Mouse (Mus musculus) cerebellum, adult 11-12 months (tissue): ENCODE data around the gene Cdh3.

Experiments
- DNase-seq: peaks from one replicate; pipeline ENCODE4 v3.0.0; 2022

Gene Cdh3

DNA sequence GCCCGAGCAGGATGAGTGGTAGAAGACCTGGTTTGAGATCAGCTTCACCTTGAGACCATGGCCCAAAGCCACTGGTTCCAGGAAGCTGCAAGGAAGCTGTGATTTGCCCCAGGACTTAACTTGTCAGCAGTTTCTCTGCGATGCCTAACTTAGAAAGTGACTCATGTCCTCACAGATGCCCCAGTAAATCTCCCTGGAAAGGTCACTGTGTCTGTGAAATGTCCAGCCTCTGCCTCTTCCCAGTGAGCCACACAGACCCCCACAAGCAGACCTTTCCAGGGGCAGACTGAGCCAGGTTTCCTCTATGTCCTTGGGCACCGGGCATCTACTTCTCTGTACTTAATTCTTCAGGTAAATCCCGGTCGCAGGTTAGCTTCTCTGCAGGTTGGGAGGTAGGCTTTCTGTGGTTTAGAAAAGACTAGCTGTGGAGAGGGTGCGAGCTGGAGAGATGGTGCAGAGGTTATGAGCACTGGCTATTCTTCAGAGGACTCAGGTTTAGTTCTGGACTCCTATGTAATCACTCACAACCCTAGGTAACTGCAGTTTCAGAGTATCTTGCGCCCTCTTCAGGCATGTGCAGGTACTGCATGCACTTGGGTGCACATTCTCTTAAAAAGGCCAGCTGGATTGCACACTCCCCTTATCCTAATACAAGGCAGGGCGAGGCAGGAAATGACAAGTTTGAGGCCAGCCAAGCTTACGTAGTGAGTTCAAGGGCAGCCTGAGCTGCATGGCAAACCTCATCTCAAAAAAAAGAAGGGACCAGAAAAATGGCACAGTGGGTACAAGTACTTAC, 16.7 kb downstream of the Cdh3 start:
- DNase-seq = no peak

DNA sequence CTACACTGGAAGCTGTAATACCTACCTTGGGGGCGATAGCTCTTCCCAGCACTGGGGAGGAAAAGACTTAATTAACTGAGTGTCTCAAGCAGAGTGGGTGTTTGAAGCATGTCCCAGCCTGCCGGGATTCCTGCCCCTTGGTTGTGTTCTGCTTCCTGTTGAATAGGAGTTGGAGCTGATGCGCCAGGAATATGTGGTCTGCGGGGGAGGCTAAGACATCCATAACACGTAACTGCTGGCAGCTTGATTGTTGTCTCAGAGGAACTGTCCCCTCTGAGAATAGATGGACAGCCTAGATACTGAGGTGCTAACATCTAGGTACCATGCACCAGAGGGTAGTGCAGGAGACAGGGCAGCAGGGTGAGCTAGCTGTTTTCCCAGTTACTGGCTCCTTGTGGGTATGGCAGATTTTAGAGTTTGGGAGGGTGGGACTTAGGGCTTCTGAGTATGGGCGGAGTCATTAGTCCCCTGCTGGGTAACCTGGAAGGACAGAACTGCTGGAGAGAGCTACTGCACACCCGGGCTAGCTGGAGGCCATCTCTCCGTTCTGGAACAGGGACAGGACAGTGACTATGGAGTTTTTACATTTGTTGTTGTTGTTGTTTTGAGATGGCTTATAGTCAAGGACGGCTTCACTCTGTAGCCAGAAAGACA, 18.0 kb downstream of the Cdh3 start:
- DNase-seq = no peak

- DNase-seq = no peak
These were observed 19.3 kb downstream of the Cdh3 start for GRCm38 (mm10) chr8:106529885-106530482.

DNA sequence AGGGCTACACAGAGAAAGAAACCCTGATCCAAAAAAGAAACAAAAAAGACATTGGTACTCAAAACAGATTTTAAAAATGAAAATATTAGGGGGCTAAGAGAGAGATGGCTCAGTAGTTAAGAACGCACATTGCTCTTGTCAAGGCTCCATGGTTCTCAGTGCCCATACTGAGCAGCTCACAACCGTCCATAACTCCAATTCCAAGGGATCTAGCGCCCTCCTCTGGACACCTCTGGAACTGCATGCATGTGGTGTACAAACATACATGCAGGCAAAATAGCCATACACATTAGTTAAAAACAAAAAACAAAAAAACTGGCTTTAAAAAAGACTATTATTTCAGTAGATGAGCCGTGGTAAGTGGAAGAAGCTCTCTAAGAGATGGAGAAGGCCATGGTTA, 19.9 kb downstream of the Cdh3 start:
- no peak for DNase-seq

GRCm38 (mm10) chr8:106533709-106534108, 23.0 kb downstream of the Cdh3 start:
- DNase-seq = no peak

DNA sequence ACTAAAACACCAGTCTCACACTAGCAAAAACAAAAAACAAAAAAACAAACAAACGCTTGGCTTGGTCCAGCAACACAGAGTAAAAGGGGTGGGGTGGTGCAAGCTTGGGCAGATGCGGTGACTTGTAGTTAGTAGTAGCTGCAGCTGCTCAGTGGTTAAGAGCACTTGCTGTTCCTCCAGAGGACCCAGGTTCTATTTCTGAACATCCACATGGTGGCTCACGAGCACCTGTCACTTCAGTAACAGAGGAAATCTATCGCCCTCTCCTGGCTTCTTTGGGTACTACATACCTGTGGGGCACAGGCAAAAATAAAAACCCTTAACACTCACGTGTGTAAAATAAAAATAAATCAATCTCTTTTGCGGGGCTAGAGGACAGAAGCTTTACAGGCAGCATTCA, 23.8 kb downstream of the Cdh3 start:
- DNase-seq = no peak

DNA sequence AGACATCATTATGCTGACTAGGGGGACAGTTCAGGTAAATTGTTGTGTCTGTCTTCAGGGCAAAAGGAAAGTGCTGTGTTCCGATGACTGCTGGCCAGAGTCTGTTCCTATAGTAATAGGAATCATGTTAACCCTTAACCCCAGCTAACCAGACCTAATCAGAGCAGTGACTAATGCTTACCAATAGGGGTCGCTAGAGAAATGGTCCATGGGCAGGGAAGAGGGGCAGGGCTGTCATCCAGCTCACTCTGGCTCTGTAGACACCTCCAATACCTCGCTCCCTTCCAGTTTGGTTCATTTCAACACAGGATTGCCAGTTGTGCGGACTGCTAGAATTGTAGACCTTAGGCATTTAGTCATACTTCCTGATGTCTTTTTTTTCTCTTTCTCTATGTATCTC, 24.8 kb downstream of the Cdh3 start:
- no peak for DNase-seq

DNA sequence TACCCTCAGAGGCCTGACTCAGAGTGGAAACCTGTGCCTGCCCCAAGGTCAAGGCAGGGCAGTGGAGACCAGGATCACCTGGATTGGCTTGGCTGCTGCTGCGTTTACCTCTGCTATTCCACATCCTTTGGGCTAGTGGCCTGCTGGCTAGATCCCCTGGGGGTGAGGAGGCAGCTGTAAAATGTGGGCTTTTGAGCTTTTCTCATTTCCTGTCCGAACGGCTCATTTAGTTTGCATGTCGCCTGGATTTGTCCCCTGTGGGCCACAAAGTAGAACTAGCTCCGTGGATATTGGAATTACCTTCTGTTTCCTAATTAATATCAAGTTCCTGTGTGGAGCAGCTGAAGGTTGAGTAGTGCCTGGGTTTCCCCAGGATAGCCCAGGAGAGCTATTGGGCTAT, 28.5 kb downstream of the Cdh3 start:
- DNase-seq = no peak

DNA sequence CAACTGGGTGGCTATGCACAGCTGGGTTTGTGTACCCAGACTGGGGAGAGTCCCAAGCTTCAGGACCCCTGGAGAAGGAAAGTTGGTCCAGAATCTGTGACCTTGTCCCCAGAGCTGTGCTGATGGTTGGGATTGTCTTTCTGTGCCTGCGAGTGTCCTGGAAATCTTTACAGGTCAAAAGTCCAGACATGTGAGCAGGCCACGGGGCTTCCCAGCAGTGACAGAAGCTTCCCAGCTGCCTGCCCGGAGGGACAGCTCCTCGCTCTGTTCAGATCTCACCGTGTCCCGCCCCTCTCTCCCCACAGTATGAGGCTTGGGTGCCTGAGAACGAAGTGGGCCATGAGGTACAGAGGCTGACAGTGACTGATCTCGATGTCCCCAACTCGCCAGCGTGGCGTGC, 30.3 kb downstream of the Cdh3 start:
- no peak for DNase-seq

DNA sequence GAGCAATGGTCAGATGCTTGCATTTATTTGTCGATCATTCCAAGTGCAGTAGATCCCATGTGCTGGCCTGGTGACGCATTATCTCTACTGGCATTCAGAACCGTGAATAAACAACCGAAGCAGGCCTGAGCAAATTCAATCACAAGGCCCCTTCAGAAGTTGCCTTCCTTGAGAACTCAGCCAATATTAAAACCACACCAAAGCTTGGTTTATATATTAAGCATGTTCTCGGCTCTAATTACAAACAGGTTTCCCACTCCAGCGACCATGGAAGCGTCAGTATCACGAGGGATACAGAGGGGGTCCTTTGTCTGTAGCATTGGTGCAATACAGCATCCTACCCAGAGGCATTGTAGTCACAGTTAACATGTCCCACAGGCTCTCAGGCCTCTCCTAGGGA, 32.4 kb downstream of the Cdh3 start:
- no peak for DNase-seq

DNA sequence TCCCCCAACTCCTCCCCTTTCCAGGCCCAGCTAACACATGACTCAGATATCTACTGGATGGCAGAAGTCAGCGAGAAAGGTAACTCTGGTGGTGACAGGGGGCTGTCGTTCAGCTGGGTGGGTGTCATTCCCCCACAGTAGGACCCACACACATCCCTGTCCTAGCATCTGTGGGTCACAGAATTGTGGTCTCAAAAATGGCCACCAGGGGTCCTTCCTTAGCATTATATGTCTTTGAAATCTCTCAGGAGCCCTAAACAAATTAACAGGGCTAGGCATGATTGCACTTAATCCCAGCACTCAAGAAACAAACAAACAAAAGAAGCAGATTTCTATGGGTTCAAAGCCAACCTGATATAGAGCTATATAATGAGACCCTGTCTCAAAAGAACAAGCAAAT, 34.5 kb downstream of the Cdh3 start:
- DNase-seq = no peak

GRCm38 (mm10) chr8:106546746-106547145, 36.1 kb downstream of the Cdh3 start:
- DNase-seq = no peak

- no peak for DNase-seq
These were observed 37.8 kb downstream of the Cdh3 start for GRCm38 (mm10) chr8:106548366-106548936.

GRCm38 (mm10) chr8:106550906-106551305, 40.2 kb downstream of the Cdh3 start:
- DNase-seq = no peak

GRCm38 (mm10) chr8:106554011-106554410, 43.3 kb downstream of the Cdh3 start:
- DNase-seq = no peak

DNA sequence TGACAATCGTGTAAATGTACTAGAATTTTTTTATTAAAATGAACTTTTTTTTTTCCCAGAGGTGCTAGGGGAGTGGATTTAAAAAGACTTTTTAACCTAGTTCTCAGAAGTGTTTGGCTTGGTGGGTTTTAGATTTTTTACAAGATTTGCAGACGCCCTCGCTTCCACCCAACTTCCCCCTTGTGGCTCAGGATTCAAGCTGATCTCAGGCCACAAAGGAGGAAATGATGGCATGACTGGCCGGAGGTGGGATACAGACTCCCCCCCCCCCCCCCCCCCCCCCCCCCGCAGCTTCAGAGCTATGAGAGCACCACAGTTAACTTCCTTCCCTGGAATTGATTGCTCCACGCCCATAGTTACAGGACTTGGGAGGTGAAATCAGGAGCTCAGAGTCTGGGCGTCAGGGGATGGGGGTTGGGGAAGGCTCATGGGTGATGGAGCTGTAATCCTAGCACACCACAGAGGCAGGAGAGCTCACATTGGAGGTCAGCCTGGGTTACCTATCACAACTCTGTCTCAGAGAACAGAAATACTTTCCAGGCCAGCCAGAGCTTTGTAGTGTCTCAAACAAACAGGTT, 45.5 kb downstream of the Cdh3 start:
- no peak for DNase-seq

GRCm38 (mm10) chr8:106559844-106560243, 49.2 kb downstream of the Cdh3 start:
- no peak for DNase-seq

DNA sequence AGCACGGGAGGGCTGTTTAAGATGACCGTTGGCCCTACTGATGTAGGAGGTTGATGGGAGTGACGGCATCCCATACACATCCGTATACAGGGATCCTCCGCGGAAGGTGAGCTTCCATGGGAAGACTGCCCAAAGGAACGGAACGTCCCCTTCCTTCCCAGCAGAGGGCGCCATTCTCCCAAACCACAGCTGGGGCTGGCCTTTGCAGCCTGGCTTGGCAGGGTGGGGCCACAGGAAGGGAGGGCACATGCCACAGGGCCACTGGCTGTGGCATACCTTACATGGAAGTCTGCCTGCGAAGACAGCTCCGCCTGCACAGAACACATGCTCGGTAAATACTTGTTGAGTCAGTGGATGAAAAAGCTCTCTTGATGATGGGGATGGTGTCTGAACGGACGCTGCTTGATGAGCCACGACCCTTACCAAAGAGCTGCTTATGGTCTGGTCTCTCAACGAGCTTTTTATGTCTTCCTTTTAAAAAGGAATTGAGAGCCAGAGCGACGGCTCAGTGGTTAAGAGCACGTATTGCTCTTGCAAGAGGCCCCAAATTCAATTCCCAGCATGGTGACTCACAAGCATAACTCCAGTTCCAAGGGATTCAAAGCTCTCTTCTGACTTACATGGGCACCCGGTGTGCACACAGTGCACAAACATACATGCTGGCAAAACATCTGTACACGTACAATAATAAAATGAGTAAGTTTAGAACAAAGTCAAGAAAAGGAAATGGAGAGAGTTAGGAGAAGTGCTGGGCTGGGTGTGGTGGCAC, 50.6 kb downstream of the Cdh3 start:
- DNase-seq = peak; percentile 9

GRCm38 (mm10) chr8:106563691-106564182, 53.0 kb downstream of the Cdh3 start:
- no peak for DNase-seq

GRCm38 (mm10) chr8:106569006-106569405, 58.3 kb downstream of the Cdh3 start:
- DNase-seq = no peak

DNA sequence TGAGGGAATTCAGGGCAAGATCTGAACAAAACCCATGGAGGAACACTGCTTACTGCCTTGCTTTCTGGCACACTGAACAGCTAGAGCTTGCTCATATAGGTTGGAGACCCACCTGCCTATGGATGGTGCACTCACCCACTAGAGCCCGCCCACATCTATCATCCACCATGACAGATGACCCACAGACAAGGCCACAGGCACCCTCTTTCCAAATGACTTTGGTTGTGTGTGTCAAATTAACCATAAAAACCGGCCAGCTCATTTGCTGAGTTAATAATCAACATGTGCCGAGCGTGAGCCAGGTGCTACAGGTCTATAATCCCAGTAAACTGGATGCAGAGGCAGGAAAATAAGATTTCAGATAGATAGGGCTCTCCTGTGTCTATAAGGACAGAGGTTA, 59.7 kb downstream of the Cdh3 start:
- DNase-seq = no peak

DNA sequence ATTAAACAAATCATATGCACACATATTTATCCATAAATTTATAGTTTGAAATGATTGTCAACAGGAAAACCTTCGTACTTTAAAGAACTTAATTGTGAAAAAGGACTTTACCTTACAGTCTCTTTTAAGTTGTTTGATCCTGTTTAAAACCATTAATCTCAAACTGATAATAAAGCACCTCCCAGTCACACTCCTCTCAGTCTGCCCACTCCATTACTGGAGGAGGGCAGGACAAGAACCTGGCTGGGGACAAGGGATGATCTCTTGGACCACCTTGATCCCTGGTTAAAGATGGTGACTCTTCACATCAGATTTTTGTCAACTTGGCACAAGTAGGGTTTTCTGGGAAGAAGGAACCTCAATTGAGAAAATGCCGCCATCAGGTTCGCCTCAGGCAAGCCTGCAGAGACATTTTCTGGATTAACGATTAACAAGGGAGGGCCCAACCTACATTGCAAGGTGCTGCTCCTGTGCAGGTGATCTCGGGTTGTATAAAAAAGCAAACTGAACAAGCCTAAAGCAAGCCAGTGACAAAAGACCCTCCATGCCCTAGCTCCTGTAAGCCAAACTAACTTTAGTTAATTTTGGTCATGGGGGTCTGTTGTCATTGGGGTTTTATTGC, 61.0 kb downstream of the Cdh3 start:
- no peak for DNase-seq
